Mouse (Mus musculus) G1E (cell line): ENCODE results near the gene Gm36028. TPM values are rescaled to one million over a fixed set of nuclear protein-coding genes. Genes with fewer than 3 reads are reported as not detected.
A peak's percentile ranks its signal among the peaks of the same experiment; 100 is the strongest.

ENCODE experiments used
- ATAC-seq: 2 replicates; pipeline ENCODE4 v1.8.0; 2016; ENCODE audit warnings: mild to moderate bottlenecking; ENCODE audit not compliant: insufficient number of reproducible peaks, poor library complexity, low FRiP score, severe bottlenecking; ENCODE audit errors: extremely low read depth
- DNase-seq: peaks from one replicate; pipeline ENCODE4 v3.0.0; 2012; ENCODE audit warnings: low spot score
- H3K27me3 ChIP-seq: 2 replicates; pipeline ENCODE4 v1.6.1; 2012; ENCODE audit warnings: mild to moderate bottlenecking, low read length, inconsistent platforms; ENCODE audit not compliant: insufficient read depth
- H3K36me3 ChIP-seq: replicated peaks from 2 replicates; pipeline ENCODE3; 2012; ENCODE audit warnings: mild to moderate bottlenecking, inconsistent platforms
- H3K4me1 ChIP-seq: 2 replicates; pipeline ENCODE4 v1.6.1; 2012; ENCODE audit warnings: low read depth, low read length, inconsistent platforms, mixed read lengths; ENCODE audit not compliant: insufficient read depth
- H3K4me3 ChIP-seq: 2 replicates; pipeline ENCODE4 v1.5.1; 2012; ENCODE audit warnings: low read depth, mild to moderate bottlenecking, inconsistent platforms, low read length, moderate library complexity, mixed read lengths
- H3K9me3 ChIP-seq: replicated peaks from 2 replicates; pipeline ENCODE4 v1.6.1; 2012; ENCODE audit warnings: inconsistent platforms
- CTCF ChIP-seq: IDR thresholded peaks from 2 replicates; pipeline ENCODE4 v1.5.1; 2012; ENCODE audit warnings: low read depth, low read length, inconsistent platforms, mixed read lengths
- GATA1 ChIP-seq: IDR thresholded peaks from 2 replicates; pipeline ENCODE4 v1.6.1; 2012; ENCODE audit warnings: borderline replicate concordance, low read length, inconsistent platforms, mixed read lengths
- GATA2 ChIP-seq: IDR thresholded peaks from 2 replicates; pipeline ENCODE4 v1.6.1; 2012; ENCODE audit warnings: low read depth, low read length, inconsistent platforms, borderline replicate concordance
- POLR2AphosphoS5 ChIP-seq: IDR thresholded peaks from 2 replicates; pipeline ENCODE4 v1.6.1; 2012; ENCODE audit warnings: low read depth, low read length, inconsistent platforms; ENCODE audit not compliant: insufficient replicate concordance
- TAL1 ChIP-seq: conservative IDR thresholded peaks from 2 replicates; pipeline ENCODE4 v1.6.1; 2012; ENCODE audit warnings: low read depth, low read length, inconsistent platforms, mixed read lengths
- polyA plus RNA-seq: library from polyadenylated mRNA; stranded (reverse); fragments of >175 nt; gene quantifications from 2 replicates; pipeline ENCODE4 v1.2.3, GENCODE M21; 2012
- total RNA-seq, 2 experiments: library from RNA; stranded (forward) in 1 of 2; stranded (reverse) in 1 of 2; fragments of 200-1000 nt in 1 of 2; fragments of >200 nt in 1 of 2; fragmentation: Nextera tagmentation in 1 of 2; gene quantifications; 2 replicates each; pipeline ENCODE4 v1.2.3; 2014 to 2017

The Gm36028 gene
- total and polyA plus RNA-seq, 3 experiments = 0.16 TPM; not detected in 2

DNA sequence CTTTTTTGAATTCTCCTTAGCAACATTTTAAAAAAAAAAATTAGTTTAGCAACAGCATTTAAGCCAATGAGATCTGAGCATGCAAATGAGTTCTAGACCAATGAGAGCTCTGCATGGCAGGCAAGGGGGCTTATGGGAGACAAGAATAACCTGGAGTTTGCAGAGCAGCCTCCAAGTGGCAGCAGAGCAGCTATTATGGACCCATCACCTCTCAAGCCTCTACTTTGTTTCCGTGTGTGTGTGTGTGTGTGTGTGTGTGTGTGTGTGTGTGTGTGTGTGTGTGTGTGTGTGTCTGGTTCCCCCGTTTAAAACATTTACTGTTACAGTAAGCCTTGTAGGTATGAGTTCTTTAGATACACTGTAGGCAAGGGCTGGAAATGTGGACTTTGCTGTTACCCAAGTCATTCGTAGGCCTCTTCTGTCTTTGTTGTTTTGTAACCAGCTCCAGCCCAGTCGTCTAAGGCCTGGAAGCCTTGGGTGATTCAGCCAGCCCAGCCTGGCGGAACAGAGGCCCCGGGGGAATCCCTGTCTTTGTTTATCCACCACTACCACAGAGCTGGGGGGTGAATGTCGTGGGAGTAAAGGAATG is 46.5 kb downstream of the Gm36028 start:
- Histone ChIP-seq H3K4me1 (peaks cover 32% of the 10 kb centered on the region), H3K27me3 (peaks cover 5% of the 10 kb centered on the region), H3K9me3 (no peaks in the 10 kb centered on the region), H3K36me3 (peaks cover 11% of the 10 kb centered on the region), H3K4me3 (no peak overlapping the region)
- TF ChIP-seq CTCF (no peak), GATA1 (no peak), GATA2 (no peak), TAL1 (no peak), POLR2AphosphoS5 (no peak)
- DNase-seq (peak; percentile 81), ATAC-seq (peak; percentile 99)

DNA sequence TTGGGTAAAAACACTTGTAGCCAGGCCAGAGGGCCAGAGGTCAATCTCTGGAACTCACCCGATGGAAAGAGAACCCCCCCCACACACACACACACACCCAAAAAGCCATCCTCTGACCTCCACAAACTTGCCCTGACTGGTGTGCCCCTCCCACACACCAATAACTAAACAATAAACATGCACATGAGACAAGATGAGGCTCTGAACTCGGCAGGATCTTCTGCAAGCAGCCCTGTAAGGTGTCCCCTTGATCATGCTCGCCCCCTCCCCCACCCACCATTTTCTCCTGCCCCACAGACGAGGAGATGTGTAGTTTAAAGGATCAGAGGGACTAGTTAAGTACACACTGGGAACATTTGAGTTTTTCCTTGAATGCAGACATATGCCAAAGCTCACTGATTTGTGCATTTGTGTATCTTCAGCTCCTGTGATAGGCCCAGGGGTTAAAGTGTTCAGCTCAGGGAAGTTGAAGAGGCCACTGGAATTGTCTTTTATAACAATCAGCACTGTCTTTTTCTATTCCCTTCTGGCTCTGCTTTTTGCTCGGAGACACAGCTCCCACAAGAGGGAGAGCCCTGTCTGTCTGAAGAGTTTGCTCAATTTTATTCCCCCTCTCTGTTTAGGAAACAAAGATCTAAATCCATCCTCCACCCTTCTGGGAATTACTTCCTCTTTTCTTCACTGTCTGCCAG is 47.1 kb downstream of the Gm36028 start:
- 0 out of 2 replicates have a peak, but pooled peaks have one; percentile 9 for ATAC-seq
- H3K36me3 ChIP-seq = peaks cover 10% of the 10 kb centered on the region
- H3K27me3 ChIP-seq = peaks cover 5% of the 10 kb centered on the region
- H3K4me1 ChIP-seq = peaks cover 38% of the 10 kb centered on the region
- no peak overlapping the region; the same call in 1 of the 2 replicates for H3K4me3 ChIP-seq
- H3K9me3 ChIP-seq = no peaks in the 10 kb centered on the region
- DNase-seq = no peak
- TF ChIP-seq TAL1 (no peak), GATA2 (no peak), GATA1 (no peak), POLR2AphosphoS5 (no peak), CTCF (no peak)

DNA sequence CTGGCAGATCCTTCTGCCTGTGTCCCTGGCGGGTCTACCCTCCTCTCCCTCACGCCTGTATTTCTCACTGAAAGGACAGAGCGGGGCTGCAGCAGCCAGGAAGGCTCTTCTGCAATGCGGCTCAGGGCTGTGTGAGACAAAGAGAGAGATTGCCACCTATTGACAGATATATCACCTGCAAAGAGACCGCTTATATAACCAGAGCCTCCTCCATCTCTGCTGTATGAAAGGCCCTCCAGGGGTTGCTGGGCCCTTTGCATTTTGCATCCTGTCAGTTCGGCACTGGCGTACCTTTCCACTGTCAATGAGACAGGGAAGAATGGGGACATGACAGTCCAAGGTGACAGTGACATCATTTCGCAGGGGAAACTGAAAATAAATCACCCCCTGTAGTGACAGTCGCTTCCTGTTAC is 48.5 kb downstream of the Gm36028 start:
- peaks cover 3% of the 10 kb centered on the region; the same call in 1 of the 2 replicates for H3K27me3 ChIP-seq
- TF ChIP-seq CTCF = no peak
- TF ChIP-seq GATA1 = no peak
- no peak for TF ChIP-seq TAL1
- TF ChIP-seq POLR2AphosphoS5 = no peak
- TF ChIP-seq GATA2 = no peak
- H3K9me3 ChIP-seq = no peaks in the 10 kb centered on the region
- no peak overlapping the region for H3K4me3 ChIP-seq
- ATAC-seq (no peak), DNase-seq (peak; percentile 26)
- H3K4me1 ChIP-seq = peaks cover 46% of the 10 kb centered on the region
- peaks cover 6% of the 10 kb centered on the region for H3K36me3 ChIP-seq

GRCm38 (mm10) chr16:37811874-37812273 is 49.1 kb downstream of the Gm36028 start:
- ATAC-seq (no peak), DNase-seq (no peak)
- H3K9me3 ChIP-seq = no peaks in the 10 kb centered on the region
- H3K4me1 ChIP-seq = peaks cover 50% of the 10 kb centered on the region
- peaks cover 7% of the 10 kb centered on the region; the same call in 1 of the 2 replicates for H3K27me3 ChIP-seq
- no peak overlapping the region for H3K4me3 ChIP-seq
- peaks cover 9% of the 10 kb centered on the region for H3K36me3 ChIP-seq
- TF ChIP-seq GATA2 (no peak), TAL1 (no peak), CTCF (no peak), POLR2AphosphoS5 (no peak), GATA1 (no peak)

DNA sequence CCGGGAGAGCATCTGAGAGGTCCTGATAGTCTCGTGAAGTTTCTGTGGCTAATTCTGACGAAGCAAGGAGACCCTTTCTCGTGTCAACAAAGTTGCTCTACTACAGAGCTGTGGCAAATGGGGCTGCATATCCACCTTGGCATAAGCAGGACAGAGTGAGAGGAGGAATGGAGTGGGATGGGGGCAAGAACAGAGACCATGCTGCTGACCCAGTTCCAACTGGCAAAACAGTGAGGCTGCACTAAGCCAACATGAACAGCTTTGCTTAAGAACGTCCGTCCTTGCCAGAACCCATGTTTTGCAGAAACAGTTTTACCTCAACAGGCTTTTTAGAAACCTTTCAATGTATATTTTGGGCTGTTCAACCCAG is 51.3 kb downstream of the Gm36028 start:
- Histone ChIP-seq H3K27me3 (peaks cover 9% of the 10 kb centered on the region; the same call in 1 of the 2 replicates), H3K4me3 (no peak overlapping the region), H3K9me3 (no peaks in the 10 kb centered on the region), H3K36me3 (peaks cover 5% of the 10 kb centered on the region), H3K4me1 (peaks cover 44% of the 10 kb centered on the region)
- ATAC-seq (no peak), DNase-seq (no peak)
- TF ChIP-seq GATA2 (no peak), CTCF (no peak), GATA1 (no peak), POLR2AphosphoS5 (no peak), TAL1 (no peak)

- H3K4me1 ChIP-seq = peaks cover 42% of the 10 kb centered on the region
- TF ChIP-seq POLR2AphosphoS5 (no peak), GATA2 (no peak), CTCF (no peak), GATA1 (no peak), TAL1 (no peak)
- DNase-seq = no peak
- peaks cover 11% of the 10 kb centered on the region; the same call in 1 of the 2 replicates for H3K27me3 ChIP-seq
- H3K9me3 ChIP-seq = no peaks in the 10 kb centered on the region
- no peak for ATAC-seq
- H3K36me3 ChIP-seq = peaks cover 7% of the 10 kb centered on the region
- H3K4me3 ChIP-seq = no peak overlapping the region
Measured at GRCm38 (mm10) chr16:37808866-37809622, 51.9 kb downstream of the Gm36028 start.
